Mouse (Mus musculus) kidney, adult 18-20 months (tissue): ENCODE measurements at regions not wholly inside any gene's neighbourhood (a gene's known extent, or its start where the extent isn't known, plus 50 kb on each side); places are given as distances from the start of the nearest gene placed in this dataset.
"Not testable (repeated sequence)": the region's sequence is repeated elsewhere in the genome, so short reads cannot be mapped to it uniquely, and the experiment has no call there.

Experiments used
- DNase-seq: peaks from one replicate; pipeline ENCODE4 v3.0.0; 2021

DNA sequence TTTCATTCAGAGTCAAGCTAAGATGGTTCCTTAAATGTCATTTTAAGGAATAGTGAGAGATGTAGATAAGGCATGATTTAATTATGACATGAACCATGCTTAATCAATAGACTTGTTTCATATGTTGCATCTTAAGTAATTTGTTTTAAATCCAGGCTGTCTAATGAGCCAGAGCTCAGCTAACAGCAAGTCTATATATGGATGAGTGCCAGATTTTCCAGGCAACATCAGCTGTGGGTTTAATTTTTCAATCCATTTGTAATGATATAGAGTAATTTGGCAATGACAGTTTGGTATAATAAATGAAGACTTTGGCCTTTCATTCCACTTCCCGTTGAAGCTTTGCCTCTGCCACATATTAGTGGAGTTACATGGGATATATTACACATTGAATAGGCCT lies 677.3 kb upstream of the Sorcs1 start:
- no peak for DNase-seq

DNA sequence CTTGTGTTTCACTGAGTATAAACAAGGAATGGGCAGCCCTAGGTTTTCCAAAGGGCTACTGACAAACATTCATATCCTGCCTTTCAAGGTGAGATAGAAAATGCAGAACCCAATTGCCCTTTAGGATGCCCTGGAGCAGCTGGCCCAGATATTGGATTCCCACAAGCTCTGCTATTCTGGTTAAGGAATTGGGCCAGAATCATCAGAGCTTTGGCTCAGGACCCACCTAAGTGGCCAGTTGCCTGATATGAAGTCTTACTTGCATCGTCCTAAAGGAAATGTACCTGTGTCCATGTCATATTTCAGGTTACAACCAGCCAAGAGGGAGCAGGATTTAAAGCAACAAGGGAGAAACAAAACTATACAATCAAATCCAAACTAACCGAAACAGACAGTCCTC lies 662.0 kb upstream of the Sorcs1 start:
- no peak for DNase-seq

DNA sequence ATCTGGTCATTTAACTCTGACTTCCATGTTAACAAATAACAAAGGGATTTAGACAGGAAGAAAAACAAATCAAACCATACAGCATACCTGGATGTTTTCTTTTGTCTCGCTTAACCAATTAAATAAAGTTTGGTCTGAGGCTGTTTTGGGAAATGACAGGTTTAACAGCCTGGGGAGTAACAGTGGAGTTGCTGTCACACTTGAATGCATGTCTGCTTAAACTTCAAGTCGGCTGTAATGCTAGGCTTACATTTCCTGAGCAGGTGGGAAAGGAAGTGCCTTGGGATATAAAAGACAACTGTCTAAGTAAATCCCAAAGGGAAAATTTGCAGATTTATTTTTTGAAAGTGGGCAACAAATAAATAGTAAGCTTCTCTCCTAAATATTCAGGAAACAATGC lies 651.6 kb upstream of the Sorcs1 start:
- DNase-seq = no peak

DNA sequence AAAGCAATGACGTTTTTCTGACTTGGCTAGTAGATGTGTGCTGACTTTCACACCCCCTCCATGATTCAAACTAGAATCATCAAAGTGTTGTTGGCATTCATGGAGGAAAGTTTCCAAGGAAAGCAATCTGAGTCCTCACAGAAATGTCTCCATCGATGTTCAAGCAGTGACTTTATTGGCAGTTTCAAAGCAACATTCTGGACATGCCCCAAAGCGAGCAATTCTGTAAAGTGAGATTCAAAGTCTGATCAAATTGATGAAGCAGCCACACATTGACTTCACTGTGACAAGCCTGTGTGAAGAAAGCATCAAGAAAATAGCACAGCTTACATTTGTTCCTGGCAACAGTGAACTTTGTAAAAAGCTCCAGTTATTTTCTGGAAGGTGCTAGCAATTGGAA lies 625.3 kb upstream of the Sorcs1 start:
- DNase-seq = no peak

DNA sequence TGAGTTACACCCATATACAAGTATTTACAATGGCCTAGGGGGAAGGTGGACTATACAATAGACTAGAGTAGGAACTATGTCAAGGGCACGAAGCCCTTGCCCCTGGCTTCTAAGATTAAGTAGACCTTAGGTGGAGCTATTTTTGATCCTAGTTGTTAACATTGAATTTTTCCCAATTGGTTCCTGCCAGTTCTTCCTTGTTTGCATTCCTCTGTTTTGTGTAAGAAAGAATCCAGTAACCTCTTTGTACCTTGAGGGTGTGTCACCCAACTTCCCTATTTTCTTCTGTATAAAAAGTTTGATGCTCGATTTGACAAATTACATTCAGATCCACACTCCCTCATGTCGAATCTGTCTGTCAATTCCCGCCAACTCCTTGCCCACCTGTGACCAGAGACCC lies 618.2 kb upstream of the Sorcs1 start:
- not testable (repeated sequence) for DNase-seq

DNA sequence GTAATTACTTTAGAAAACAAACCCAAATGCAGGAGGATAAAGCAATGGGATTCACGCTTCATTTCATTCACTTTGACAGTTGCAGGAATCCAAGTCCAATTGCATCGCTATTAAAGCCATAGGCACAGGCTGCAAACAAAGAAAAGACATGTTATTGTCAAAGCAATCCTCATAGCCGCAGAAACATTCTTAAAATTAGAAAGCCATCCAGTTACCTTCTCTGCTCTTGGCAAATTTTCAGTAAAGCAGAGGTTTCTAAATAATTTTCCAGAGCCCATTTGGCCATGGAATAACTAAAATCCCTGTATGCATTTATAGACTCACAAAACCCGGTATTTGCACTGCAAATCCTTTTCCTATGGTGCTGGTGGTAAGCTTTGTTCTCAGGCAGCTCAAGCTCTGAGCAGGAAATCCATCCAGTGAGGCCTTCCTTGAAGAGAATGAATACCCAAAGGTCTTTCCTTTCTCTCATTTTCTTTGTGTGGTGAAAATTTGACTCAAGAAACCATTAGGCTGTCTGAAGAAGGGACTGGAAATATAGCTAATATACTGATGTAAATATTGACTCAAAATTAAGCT lies 590.6 kb upstream of the Sorcs1 start:
- DNase-seq = no peak

DNA sequence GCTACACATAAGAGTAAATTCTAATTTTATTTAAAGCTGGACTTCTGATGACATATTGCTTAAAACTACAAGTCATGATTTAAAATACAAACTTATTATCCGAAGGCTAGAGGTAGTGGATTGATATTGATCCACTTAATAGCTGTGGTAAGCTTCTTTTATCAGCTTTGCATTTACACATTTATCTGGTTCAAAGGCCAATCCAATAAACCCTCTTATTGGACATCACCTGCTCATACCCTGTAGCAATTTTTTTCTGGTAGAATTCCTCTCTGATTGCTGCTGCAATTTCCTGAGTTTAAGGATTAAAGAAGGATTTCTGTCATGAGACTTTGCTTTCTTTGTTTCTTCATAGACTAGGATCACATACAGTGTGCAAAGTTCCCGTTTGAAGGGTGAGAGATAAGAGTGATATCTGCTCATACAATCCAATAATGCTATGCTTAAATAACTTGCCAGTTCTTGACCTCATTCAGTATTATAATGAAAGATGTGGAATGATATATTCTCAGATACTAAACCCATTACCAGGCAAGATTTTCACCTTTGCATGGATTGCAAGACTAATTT lies 561.9 kb upstream of the Sorcs1 start:
- DNase-seq = no peak

DNA sequence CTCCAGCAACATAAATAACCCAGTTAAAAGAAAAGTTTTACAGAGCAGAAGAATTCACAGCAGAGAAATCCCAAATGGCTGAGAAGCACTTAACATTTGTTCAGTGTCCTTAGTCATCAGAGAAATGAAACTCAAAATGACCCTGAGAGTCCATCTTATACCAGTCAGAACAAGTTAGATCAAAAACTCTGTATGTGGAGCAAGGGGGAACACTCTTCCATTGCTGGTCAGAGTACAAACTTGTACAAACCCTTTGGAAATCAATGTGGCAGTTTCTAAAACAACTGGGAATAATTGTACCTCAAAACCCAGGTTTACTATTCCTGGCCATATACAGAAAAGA lies 559.7 kb upstream of the Sorcs1 start:
- no peak for DNase-seq

DNA sequence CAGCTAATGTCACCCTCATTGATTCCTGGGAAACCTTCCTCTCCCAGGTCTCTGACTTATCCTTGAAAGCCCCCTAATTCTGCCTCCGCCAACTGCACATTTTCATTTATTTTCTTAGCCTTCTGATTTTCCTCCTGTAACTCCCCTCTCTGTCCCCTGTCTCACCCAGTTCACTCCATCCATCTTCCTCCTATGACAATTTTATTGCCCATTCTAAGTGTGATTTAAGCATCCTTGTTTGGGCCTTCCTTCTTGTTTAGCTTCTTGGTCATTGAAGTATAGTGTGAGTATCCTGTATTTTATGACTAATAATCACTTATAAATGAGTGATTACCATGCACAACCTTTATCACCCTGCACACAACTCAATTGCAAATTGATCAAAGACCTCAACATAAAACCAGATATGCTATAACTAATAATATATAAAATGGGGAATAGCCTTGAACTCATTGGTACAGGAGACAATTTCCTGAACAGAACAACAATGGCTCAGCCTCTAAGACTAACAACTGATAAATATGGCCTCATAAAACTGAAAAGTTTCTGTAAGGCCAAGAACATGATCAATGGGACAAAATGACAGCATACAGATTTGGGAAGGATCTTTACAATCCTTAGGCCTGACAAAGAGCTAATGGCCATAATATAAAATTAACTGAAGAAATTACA lies 559.2 kb upstream of the Sorcs1 start:
- no peak for DNase-seq

DNA sequence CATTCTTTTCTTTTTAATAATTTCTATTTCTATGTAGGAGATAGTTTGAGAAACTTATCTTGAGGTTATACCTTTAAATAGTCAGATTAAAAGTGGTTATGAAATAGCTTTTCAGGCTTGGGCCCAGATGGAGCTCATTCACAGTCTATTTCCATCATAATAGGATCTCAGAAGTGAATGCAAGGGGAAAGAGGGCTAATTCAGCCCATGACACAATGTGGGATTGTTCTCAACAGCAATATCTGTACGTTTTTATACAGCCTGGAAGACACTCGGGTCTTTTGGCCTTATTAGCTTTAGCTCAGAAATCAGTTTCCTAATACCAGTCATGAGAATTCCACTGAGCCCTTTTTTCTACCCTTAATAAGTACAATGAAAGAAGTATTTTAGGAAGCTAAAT lies 554.1 kb upstream of the Sorcs1 start:
- DNase-seq = no peak

DNA sequence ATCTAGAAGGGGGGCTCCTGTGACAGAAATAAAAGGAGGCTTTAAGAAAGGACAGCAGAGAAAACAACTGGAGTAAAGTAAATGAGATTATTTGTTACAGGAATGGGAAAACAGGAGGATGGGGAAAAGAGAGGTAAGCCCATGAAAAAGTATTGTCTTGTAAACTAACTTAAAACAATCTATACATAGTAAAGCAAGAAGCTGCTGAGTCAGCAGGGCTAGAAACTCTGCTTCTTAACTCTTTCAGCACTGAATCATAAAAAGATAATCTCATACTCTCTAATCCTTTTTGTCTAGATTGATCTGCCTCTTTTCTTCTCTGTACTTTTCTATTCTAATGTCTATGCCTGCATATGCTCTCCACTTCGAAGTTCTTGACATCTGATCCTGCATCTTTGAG lies 548.5 kb upstream of the Sorcs1 start:
- no peak for DNase-seq

DNA sequence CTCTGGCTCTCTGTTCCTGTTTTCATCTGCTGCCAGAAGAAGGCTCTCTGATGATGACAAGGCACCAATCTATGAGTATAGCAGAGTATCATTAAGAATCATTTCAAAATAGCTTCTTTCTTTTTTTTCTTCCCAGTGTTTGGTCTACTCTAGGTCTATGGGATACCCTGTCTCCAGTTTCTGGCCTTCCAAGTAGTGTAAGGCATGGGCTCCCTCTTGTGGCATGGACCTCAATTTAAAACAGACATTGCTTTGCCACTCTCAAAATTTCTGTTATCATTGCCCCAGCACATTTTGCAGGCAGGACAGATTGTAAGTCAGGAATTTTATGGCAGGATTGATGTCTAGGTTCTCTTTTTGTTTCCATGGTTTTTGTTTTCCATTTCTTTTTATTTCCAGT lies 522.9 kb upstream of the Sorcs1 start:
- DNase-seq = peak; percentile 5
